Mouse (Mus musculus) limb, embryonic 10.5 days (tissue): Measurements from ENCODE around the gene Emx2. TPM values are rescaled to one million over a fixed set of nuclear protein-coding genes. Genes with fewer than 3 reads are reported as not detected.

ENCODE experiments used
- DNase-seq: peaks from one replicate; pipeline ENCODE4 v3.0.0-alpha.2; 2017; ENCODE audit warnings: low spot score
- H3K27ac ChIP-seq: fragments of 300-500 bp; sonication (generic); 2 replicates; pipeline ENCODE4 v1.5.1; 2016; ENCODE audit warnings: mild to moderate bottlenecking
- H3K27me3 ChIP-seq: fragments of 300-500 bp; sonication (generic); 2 replicates; pipeline ENCODE4 v1.6.1; 2016; ENCODE audit warnings: low read depth, mild to moderate bottlenecking; ENCODE audit not compliant: poor library complexity, severe bottlenecking
- H3K36me3 ChIP-seq: fragments of 300-500 bp; sonication (generic); 2 replicates; pipeline ENCODE4 v1.6.1; 2016; ENCODE audit warnings: mild to moderate bottlenecking, moderate library complexity
- H3K4me1 ChIP-seq: fragments of 300-500 bp; sonication (generic); 2 replicates; pipeline ENCODE4 v1.6.1; 2016
- H3K4me3 ChIP-seq: fragments of 300-500 bp; sonication (generic); 2 replicates; pipeline ENCODE4 v1.5.1; 2016; ENCODE audit warnings: mild to moderate bottlenecking, moderate library complexity
- H3K9me3 ChIP-seq: fragments of 300-500 bp; sonication (generic); replicated peaks from 2 replicates; pipeline ENCODE4 v1.6.1; 2016; ENCODE audit warnings: mild to moderate bottlenecking
- WGBS: fragments of 180-500 bp; shearing (Covaris S2); methylation state at CpG from one replicate; pipeline ENCODE4 v1.1.7; 2016; 5-methylcytosine and 5-hydroxymethylcytosine counted together
- polyA plus RNA-seq: library from polyadenylated mRNA; unstranded; fragments of >200 nt; fragmentation: Nextera tagmentation; extraction: Ambion mirVana; gene quantifications from 2 replicates; pipeline ENCODE4 v1.2.1, GENCODE M21; 2016

Emx2 gene
- polyA plus RNA-seq, 1 experiment from 2014 or later: 12.7 TPM

DNA sequence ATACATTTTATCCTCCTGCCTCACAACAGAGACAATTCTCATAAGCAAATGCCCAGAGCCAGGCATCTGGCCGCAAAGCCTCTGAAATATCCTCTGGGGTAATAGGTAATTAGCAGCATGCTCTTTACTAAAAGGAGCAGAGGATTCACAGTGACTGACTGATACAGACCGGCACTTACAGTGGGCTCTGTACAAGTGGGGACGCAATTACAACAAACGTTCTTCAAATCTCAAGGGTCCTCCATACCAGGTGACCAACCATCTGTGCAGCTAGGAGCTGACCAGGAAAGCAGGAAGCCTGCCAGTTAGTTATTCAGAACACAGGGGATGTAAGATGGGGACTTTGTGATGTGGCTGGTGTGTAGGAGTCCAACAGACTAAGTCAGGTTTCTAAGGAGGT is 38.7 kb downstream of the Emx2 start:
- Histone ChIP-seq H3K36me3 (no peaks in the 10 kb centered on the region), H3K27ac (no peak overlapping the region), H3K27me3 (no peaks in the 10 kb centered on the region), H3K4me1 (peaks cover 9% of the 10 kb centered on the region), H3K4me3 (no peak overlapping the region), H3K9me3 (no peaks in the 10 kb centered on the region)
- no peak for DNase-seq
- 75% methylated on average over 4 of the region's 4 CpGs for WGBS

DNA sequence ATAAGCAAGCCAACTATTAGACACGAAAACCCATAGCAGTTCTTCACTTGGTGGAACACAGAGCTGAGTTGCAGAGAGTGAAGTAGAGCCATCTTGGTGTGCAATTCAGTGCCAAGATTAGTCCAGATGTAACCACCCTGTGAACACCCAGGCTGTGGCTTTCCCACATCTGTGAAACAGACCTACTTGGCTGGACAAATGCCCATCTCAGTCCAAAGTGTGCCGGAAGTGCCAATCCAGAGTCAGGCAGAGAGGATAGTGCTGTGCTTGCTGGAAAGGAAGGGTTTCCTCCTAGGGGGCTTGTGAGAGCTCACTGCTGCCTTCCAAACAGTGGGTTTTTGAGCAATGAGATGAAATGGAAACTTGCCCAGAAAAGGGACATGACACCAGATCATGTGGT is 50.7 kb downstream of the Emx2 start:
- no peaks in the 10 kb centered on the region for H3K36me3 ChIP-seq
- 92% methylated on average over 2 of the region's 2 CpGs for whole genome bisulfite sequencing
- DNase-seq: no peak
- H3K27me3 ChIP-seq: peaks cover 11% of the 10 kb centered on the region; the same call in 1 of the 2 replicates
- H3K9me3 ChIP-seq: no peaks in the 10 kb centered on the region
- no peaks in the 10 kb centered on the region for H3K4me1 ChIP-seq
- H3K27ac ChIP-seq: no peak overlapping the region
- H3K4me3 ChIP-seq: no peak overlapping the region

DNA sequence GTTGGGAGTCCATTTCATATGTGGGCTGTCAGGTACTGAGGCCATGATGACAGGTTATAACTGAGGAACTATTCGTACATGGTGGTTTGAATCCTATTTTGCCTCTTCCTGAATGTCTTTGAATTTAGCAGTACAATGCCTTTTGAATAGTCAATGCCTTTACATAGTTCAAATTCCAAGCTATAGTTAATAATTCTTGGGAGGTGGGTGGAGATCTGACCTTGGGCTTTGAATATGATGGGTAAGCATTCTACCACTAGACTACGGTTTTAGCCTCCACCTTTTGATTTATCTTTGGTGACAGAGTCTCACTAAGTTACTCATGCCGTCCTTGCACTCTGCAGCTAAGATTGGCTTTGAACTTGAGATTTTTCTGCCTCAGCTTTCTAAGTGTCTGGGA is 55.0 kb downstream of the Emx2 start:
- no peaks in the 10 kb centered on the region for H3K9me3 ChIP-seq
- no peak for DNase-seq
- H3K27ac ChIP-seq: no peak overlapping the region
- H3K4me1 ChIP-seq: no peaks in the 10 kb centered on the region
- H3K36me3 ChIP-seq: no peaks in the 10 kb centered on the region
- WGBS: 85% methylated on average over 3 of the region's 3 CpGs
- no peak overlapping the region for H3K4me3 ChIP-seq
- peaks cover 26% of the 10 kb centered on the region; the same call in 1 of the 2 replicates for H3K27me3 ChIP-seq

Other genes starting within 250 kb of the Emx2 start
- not detected in 2 replicates for gene Kcnk18, start 239.2 kb upstream of the Emx2 start, polyA plus RNA-seq
- 7.5 and 9.7 TPM in 2 replicates for gene Slc18a2, start 197.5 kb upstream of the Emx2 start, polyA plus RNA-seq
- 7.6 and 11.1 TPM in 2 replicates for gene Rps12-ps3, start 136.1 kb upstream of the Emx2 start, polyA plus RNA-seq
- 10.7 and 12.4 TPM in 2 replicates for gene Pdzd8, start 112.6 kb upstream of the Emx2 start, polyA plus RNA-seq